Mouse (Mus musculus) midbrain, embryonic 16.5 days (tissue): ENCODE data around the gene Smc1b. TPM values are rescaled to one million over a fixed set of nuclear protein-coding genes. Genes with fewer than 3 reads are reported as not detected.
A peak's percentile ranks its signal among the peaks of the same experiment; 100 is the strongest.

ENCODE experiments used
- ATAC-seq: fragments of 200-750 bp; cut with Nextera tagmentation; 2 replicates; pipeline ENCODE4 v1.8.0; 2017; ENCODE audit warnings: moderate TSS enrichment
- H3K27ac ChIP-seq: fragments of 300-500 bp; sonication (generic); 2 replicates; pipeline ENCODE4 v1.5.1; 2014; ENCODE audit warnings: mild to moderate bottlenecking, low read length, mixed read lengths
- H3K27me3 ChIP-seq: fragments of 300-500 bp; sonication (generic); 2 replicates; pipeline ENCODE4 v1.6.1; 2014; ENCODE audit warnings: low read depth, low read length, mixed read lengths; ENCODE audit not compliant: control insufficient read depth, insufficient read depth
- H3K36me3 ChIP-seq: fragments of 300-500 bp; sonication (generic); 2 replicates; pipeline ENCODE4 v1.6.1; 2014; ENCODE audit warnings: mild to moderate bottlenecking, low read length, moderate library complexity, mixed read lengths; ENCODE audit not compliant: control insufficient read depth, insufficient read depth
- H3K4me1 ChIP-seq: fragments of 300-500 bp; sonication (generic); 2 replicates; pipeline ENCODE4 v1.6.1; 2014; ENCODE audit warnings: mild to moderate bottlenecking, low read length, mixed read lengths; ENCODE audit not compliant: control insufficient read depth, insufficient read depth
- H3K4me2 ChIP-seq: fragments of 300-500 bp; sonication (generic); 2 replicates; pipeline ENCODE4 v1.6.1; 2014; ENCODE audit warnings: mild to moderate bottlenecking, low read length, mixed read lengths
- H3K4me3 ChIP-seq: fragments of 300-500 bp; sonication (generic); 2 replicates; pipeline ENCODE4 v1.5.1; 2014; ENCODE audit warnings: low read depth, mild to moderate bottlenecking, low read length, moderate library complexity, mixed read lengths
- H3K9ac ChIP-seq: fragments of 300-500 bp; sonication (generic); 2 replicates; pipeline ENCODE4 v1.6.1; 2014; ENCODE audit warnings: low read depth, low read length, mixed read lengths
- H3K9me3 ChIP-seq: fragments of 300-500 bp; sonication (generic); replicated peaks from 2 replicates; pipeline ENCODE4 v1.6.1; 2014; ENCODE audit warnings: mild to moderate bottlenecking, low read length, mixed read lengths; ENCODE audit not compliant: control insufficient read depth, poor library complexity, severe bottlenecking
- WGBS: fragments of 180-500 bp; shearing (Covaris S2); extraction: QIAGEN DNeasy Blood & Tissue Kit; methylation state at CpG from one replicate; pipeline ENCODE4 v1.1.7; 2014; 5-methylcytosine and 5-hydroxymethylcytosine counted together
- polyA plus RNA-seq: library from polyadenylated mRNA; unstranded; fragments of >200 nt; fragmentation: Nextera tagmentation; extraction: Ambion mirVana; gene quantifications from 2 replicates; pipeline ENCODE4 v1.2.1, GENCODE M21; 2015

The Smc1b gene
- polyA plus RNA-seq, 1 experiment from 2014 or later: 0.15 TPM

DNA sequence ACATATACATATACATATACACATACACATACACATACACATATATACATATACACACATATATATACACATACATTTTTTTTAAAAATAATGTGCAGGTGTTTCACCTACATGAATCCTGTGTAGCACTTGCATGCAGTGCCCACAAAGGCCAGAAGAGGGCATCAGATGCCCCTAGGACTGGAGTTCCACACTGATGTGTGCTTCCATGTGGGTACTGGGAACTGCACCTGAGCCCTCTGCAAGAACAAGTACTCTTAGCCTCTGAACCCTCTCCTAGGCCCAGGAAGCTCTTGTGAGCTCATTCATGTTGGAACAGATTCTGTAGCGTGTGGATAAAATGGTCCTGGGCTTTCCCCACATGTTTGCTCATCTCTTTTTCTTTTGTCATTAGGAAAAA, 12.0 kb upstream of the Smc1b start:
- no peak overlapping the region for H3K27ac ChIP-seq
- H3K4me2 ChIP-seq: no peak overlapping the region
- 89% methylated on average over 1 of the region's 1 CpGs for WGBS
- H3K4me1 ChIP-seq: no peaks in the 10 kb centered on the region
- no peaks in the 10 kb centered on the region for H3K27me3 ChIP-seq
- no peak overlapping the region for H3K4me3 ChIP-seq
- no peak for ATAC-seq
- no peak overlapping the region for H3K9ac ChIP-seq
- no peaks in the 10 kb centered on the region for H3K36me3 ChIP-seq
- no peaks in the 10 kb centered on the region for H3K9me3 ChIP-seq

DNA sequence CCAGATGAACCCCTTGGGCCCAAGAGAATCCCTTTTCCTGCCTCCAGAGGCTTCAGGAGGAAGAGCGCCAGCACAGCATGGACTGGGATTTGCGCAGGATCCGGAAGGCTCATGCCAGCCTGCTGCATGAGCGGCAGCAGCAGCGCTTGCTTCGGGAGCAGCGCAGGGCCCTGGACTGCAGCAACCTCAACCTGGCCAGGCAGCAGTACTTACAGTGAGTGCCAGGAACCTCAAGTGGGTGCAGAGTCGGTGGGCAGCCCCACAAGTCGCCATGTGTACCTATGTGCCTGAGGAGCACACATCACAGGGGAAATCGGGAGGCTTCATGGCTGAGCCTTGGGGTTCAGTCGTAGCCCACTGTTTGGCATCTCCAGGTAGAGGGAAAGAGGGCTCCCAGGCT, 11.4 kb upstream of the Smc1b start:
- ATAC-seq: no peak
- Histone ChIP-seq H3K27me3 (no peaks in the 10 kb centered on the region), H3K36me3 (no peaks in the 10 kb centered on the region), H3K4me2 (no peak overlapping the region), H3K9ac (no peak overlapping the region), H3K27ac (no peak overlapping the region), H3K4me3 (no peak overlapping the region), H3K4me1 (no peaks in the 10 kb centered on the region), H3K9me3 (no peaks in the 10 kb centered on the region)
- 86% methylated on average over 11 of the region's 11 CpGs for WGBS

- no peak overlapping the region for H3K9ac ChIP-seq
- no peak overlapping the region for H3K27ac ChIP-seq
- H3K27me3 ChIP-seq: no peaks in the 10 kb centered on the region
- no peak for ATAC-seq
- no peak overlapping the region for H3K4me3 ChIP-seq
- H3K4me1 ChIP-seq: no peaks in the 10 kb centered on the region
- no peak overlapping the region for H3K4me2 ChIP-seq
- no peaks in the 10 kb centered on the region for H3K36me3 ChIP-seq
- no peaks in the 10 kb centered on the region for H3K9me3 ChIP-seq
- WGBS: 82% methylated on average over 2 of the region's 2 CpGs
Measured at GRCm38 (mm10) chr15:85142441-85142840, 10.7 kb upstream of the Smc1b start.

DNA sequence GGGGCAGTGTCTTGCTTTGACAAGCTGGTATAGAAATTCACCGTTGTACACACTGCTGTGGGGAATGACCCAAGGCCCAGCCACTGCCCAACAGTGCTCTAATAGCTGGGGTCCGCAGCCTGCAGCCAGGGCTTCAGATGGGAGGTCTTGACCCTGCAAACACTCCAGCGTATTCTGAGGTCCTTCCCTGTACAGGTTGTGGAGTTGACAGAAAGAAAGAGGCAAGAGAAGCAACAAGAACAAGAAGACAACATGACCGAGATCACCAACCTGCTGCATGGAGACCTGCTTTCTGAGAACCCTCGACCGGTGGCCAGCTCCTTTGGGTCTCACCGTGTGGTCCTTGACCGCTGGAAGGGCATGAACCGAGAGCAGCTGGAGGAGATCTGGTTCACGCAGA, 9.5 kb upstream of the Smc1b start:
- no peak overlapping the region for H3K4me3 ChIP-seq
- no peak overlapping the region for H3K27ac ChIP-seq
- no peaks in the 10 kb centered on the region for H3K27me3 ChIP-seq
- no peak overlapping the region for H3K9ac ChIP-seq
- ATAC-seq: no peak
- H3K9me3 ChIP-seq: no peaks in the 10 kb centered on the region
- H3K4me2 ChIP-seq: no peak overlapping the region
- no peaks in the 10 kb centered on the region for H3K36me3 ChIP-seq
- H3K4me1 ChIP-seq: no peaks in the 10 kb centered on the region
- 90% methylated on average over 10 of the region's 10 CpGs for WGBS

DNA sequence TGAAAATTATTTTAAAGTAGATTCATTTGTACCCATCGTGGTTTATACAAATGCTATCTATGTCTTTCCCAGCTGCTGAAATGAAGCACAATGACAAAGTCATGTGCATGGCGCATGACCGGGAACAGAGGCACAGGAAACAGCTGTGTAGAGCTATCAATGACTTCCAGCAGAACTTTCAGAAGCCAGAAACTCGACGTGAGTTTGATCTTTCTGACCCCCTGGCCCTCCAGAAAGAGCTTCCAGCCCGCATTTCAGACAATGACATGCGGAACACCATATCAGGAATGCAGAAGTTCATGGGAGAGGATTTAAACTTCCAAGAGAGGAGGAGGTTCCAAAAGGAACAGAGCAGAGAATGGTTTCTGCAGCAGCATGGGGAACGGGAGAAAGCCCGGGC, 3.4 kb upstream of the Smc1b start:
- H3K9ac ChIP-seq: no peak overlapping the region

GRCm38 (mm10) chr15:85132193-85132520, 393 bp upstream of the Smc1b start:
- peaks cover 9% of the 10 kb centered on the region; the same call in 1 of the 2 replicates for H3K4me1 ChIP-seq
- ATAC-seq: no peak; the same call in 1 of the 2 replicates
- H3K4me2 ChIP-seq: peak overlapping the region; percentile 79
- 20% methylated on average over 10 of the region's 10 CpGs for WGBS
- H3K27ac ChIP-seq: no peak overlapping the region
- no peaks in the 10 kb centered on the region for H3K27me3 ChIP-seq
- no peaks in the 10 kb centered on the region for H3K36me3 ChIP-seq
- no peaks in the 10 kb centered on the region for H3K9me3 ChIP-seq
- 0 out of 2 replicates have a peak overlapping the region, but pooled peaks have one; percentile 39 for H3K9ac ChIP-seq
- H3K4me3 ChIP-seq: peak overlapping the region; percentile 36

More for the DNA sequence above, 3.4 kb upstream of the Smc1b start:
- Histone ChIP-seq H3K4me3 (no peak overlapping the region), H3K4me1 (peaks cover 9% of the 10 kb centered on the region; the same call in 1 of the 2 replicates), H3K36me3 (no peaks in the 10 kb centered on the region), H3K27me3 (no peaks in the 10 kb centered on the region), H3K9me3 (no peaks in the 10 kb centered on the region), H3K27ac (no peak overlapping the region), H3K4me2 (no peak overlapping the region)
- ATAC-seq: no peak
- 33% methylated on average over 9 of the region's 9 CpGs for WGBS

GRCm38 (mm10) chr15:85085641-85086040, 46.1 kb downstream of the Smc1b start:
- 77% methylated on average over 1 of the region's 1 CpGs for WGBS
- Histone ChIP-seq H3K4me1 (no peaks in the 10 kb centered on the region), H3K27ac (no peak overlapping the region), H3K9me3 (no peaks in the 10 kb centered on the region), H3K36me3 (no peaks in the 10 kb centered on the region), H3K4me2 (no peak overlapping the region), H3K9ac (no peak overlapping the region), H3K27me3 (no peaks in the 10 kb centered on the region), H3K4me3 (no peak overlapping the region)
- ATAC-seq: no peak

GRCm38 (mm10) chr15:85072651-85073050, 59.1 kb downstream of the Smc1b start:
- Histone ChIP-seq H3K36me3 (no peaks in the 10 kb centered on the region), H3K4me3 (no peak overlapping the region), H3K9me3 (no peaks in the 10 kb centered on the region), H3K4me2 (no peak overlapping the region), H3K27ac (no peak overlapping the region), H3K9ac (no peak overlapping the region), H3K4me1 (no peaks in the 10 kb centered on the region), H3K27me3 (no peaks in the 10 kb centered on the region)
- WGBS: 92% methylated on average over 2 of the region's 2 CpGs
- ATAC-seq: no peak

DNA sequence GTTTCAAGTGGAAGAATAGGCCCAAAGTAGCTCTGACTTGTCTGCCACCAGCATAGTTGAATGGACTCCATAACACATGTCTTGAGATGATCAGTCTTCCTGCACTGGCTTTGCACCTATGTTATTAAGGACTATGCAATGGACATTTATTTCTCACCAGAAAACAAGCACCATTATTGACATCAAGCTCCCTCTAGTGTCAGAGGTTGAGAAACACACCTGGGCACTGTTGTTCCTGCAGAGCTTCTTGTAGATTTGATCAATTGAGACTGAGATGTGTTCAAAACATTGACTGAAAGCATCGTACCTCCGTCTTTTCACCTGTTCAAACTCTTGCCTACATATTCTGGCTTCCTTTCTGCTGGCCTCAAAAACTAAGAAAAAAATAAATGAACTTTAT, 61.2 kb downstream of the Smc1b start:
- 35% methylated on average over 2 of the region's 2 CpGs for WGBS
- H3K27me3 ChIP-seq: no peaks in the 10 kb centered on the region
- 0 out of 2 replicates have a peak, but pooled peaks cover 3% of the 10 kb centered on the region for H3K36me3 ChIP-seq

GRCm38 (mm10) chr15:85063421-85063820, 68.3 kb downstream of the Smc1b start:
- no peaks in the 10 kb centered on the region for H3K9me3 ChIP-seq
- no peak overlapping the region for H3K27ac ChIP-seq
- 94% methylated on average over 2 of the region's 2 CpGs for WGBS
- no peaks in the 10 kb centered on the region for H3K4me1 ChIP-seq
- H3K4me3 ChIP-seq: no peak overlapping the region
- peaks cover 17% of the 10 kb centered on the region; the same call in 1 of the 2 replicates for H3K36me3 ChIP-seq
- H3K9ac ChIP-seq: no peak overlapping the region
- H3K4me2 ChIP-seq: no peak overlapping the region
- H3K27me3 ChIP-seq: no peaks in the 10 kb centered on the region
- no peak for ATAC-seq

More for the DNA sequence above, 61.2 kb downstream of the Smc1b start:
- Histone ChIP-seq H3K4me3 (no peak overlapping the region), H3K4me2 (no peak overlapping the region), H3K27ac (no peak overlapping the region), H3K4me1 (no peaks in the 10 kb centered on the region), H3K9me3 (no peaks in the 10 kb centered on the region), H3K9ac (no peak overlapping the region)
- no peak for ATAC-seq
